Mouse (Mus musculus) adrenal gland, postnatal 14 days (tissue): ENCODE measurements at regions not wholly inside any gene's neighbourhood (a gene's known extent, or its start where the extent isn't known, plus 50 kb on each side); places are given as distances from the start of the nearest gene placed in this dataset.

Source experiments
- DNase-seq: peaks from one replicate; pipeline ENCODE4 v3.0.0; 2021; ENCODE audit warnings: mixed read lengths

GRCm38 (mm10) chr13:42244240-42245086 is 56.8 kb upstream of the Edn1 start:
- DNase-seq, result peak; percentile 26

- no peak for DNase-seq
These were observed 55.4 kb upstream of the Edn1 start for GRCm38 (mm10) chr13:42245753-42246409.
